Mouse (Mus musculus): ENCODE data around the gene Tnfsf13.
A peak's percentile ranks its signal among the peaks of the same experiment; 100 is the strongest.

DNA sequence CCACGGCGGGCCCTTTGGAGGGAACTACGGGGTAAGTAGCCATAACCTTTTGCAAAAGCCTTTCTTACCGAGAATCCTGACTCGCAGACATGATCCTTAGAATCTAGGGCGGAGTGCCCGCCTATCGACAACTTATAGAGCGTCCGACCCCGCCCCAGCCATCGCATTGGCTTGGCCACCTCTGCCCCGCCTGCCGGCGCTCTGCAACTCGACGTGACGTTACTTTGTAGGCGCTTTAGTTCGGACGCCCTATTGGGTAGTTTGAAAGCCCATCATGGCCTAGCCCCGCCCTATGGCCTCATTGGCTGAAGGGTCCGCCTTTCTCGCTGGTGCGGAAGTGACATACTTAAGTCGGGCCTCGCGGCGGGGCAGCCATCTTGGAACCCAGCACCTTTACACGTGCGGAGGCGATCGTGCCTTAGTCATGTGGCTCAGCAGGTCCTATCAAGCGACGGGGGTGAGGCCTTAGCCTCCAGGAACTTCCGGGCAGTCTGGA, 13.3 kb downstream of the Tnfsf13 start, which contains the start of gene Eif4a1:
- TF ChIP-seq CTCF (IDR thresholded peaks at IDR 0.05; ENCODE audit: borderline replicate concordance, extremely low read depth, insufficient read depth, insufficient read length), result no peak
- peak; percentile 80; the same call in 1 of the 2 replicates for TF ChIP-seq POLR2A (IDR thresholded peaks at IDR 0.05; ENCODE audit: borderline replicate concordance, extremely low read depth, insufficient read depth, insufficient read length, poor library complexity, severe bottlenecking)
